In genomic region chr3:146684811-146685675, GRCm38 (mm10) we compare ENCODE assay signal across 8 mouse cellular contexts. TPM values are rescaled to one million over a fixed set of nuclear protein-coding genes. Genes with fewer than 3 reads are reported as not detected.
DNase-seq lines count a peak whose midpoint lies in the region; ATAC-seq and TF ChIP-seq lines count a peak whose summit lies in the region.

TSS of gene Samd13 (minus strand) at chr3:146685592.

- 6% methylated on average over 50 of the region's 50 CpGs for WGBS in forebrain, postnatal 0 days

- H3K9me3 ChIP-seq in forebrain, postnatal 0 days (ENCODE audit: low read length): no peaks in the 10 kb centered on the region

- H3K4me1 ChIP-seq in bone marrow macrophage, adult 2 months (ENCODE audit: control insufficient read depth, insufficient read depth, low read length): peaks cover 12% of the 10 kb centered on the region
- H3K4me1 ChIP-seq in forebrain, postnatal 0 days (ENCODE audit: insufficient read depth): peaks cover 18% of the 10 kb centered on the region

- peak within 1 kb of the TSS; percentile 52 for H3K4me3 ChIP-seq in bone marrow macrophage, adult 2 months (ENCODE audit: insufficient read depth, low read length)
- peak within 1 kb of the TSS; percentile 38 for H3K4me3 ChIP-seq in forebrain, postnatal 0 days (ENCODE audit: low read depth, low read length)

- no peak within 1 kb of the TSS for H3K27ac ChIP-seq in bone marrow macrophage, adult 2 months (ENCODE audit: insufficient read depth, low read depth, low read length)
- H3K27ac ChIP-seq in forebrain, postnatal 0 days (ENCODE audit: low read depth, low read length): no peak within 1 kb of the TSS

- no peak for TF ChIP-seq CTCF in bone marrow macrophage, adult 2 months (IDR thresholded peaks at IDR 0.05; ENCODE audit: low read depth, low read length)
- TF ChIP-seq CTCF in forebrain, postnatal 0 days (IDR thresholded peaks at IDR 0.05; ENCODE audit: low read depth): peak; percentile 17; the same call in 1 of the 2 replicates

- peak within 1 kb of the TSS; percentile 41 for H3K9ac ChIP-seq in forebrain, postnatal 0 days

- TF ChIP-seq POLR2A in bone marrow macrophage, adult 2 months (IDR thresholded peaks at IDR 0.05; ENCODE audit: borderline replicate concordance, low read depth, low read length): no peak

- peak; percentile 60 for DNase-seq in ES-CJ7 (ENCODE audit: low read depth, low spot score)
- peak; percentile 68 for DNase-seq in forebrain, postnatal 0 days
- peak; percentile 82 for DNase-seq in heart, postnatal 4 days
- peak; percentile 29 for DNase-seq in layer of hippocampus, adult 9-11 months
- peak; percentile 56 for DNase-seq in lung, postnatal 14 days
- DNase-seq in retina, embryonic 14.5 days (ENCODE audit: low spot score): peak; percentile 82
- peak; percentile 56 for DNase-seq in urinary bladder, postnatal 14 days (ENCODE audit: low spot score)

- H3K27me3 ChIP-seq in forebrain, postnatal 0 days (ENCODE audit: insufficient read depth, low read length): no peaks in the 10 kb centered on the region

- peak within 1 kb of the TSS; percentile 75 for H3K4me2 ChIP-seq in forebrain, postnatal 0 days (ENCODE audit: low read depth)

- ATAC-seq in forebrain, postnatal 0 days: peak; percentile 94

- no peaks in the 10 kb centered on the region for H3K36me3 ChIP-seq in forebrain, postnatal 0 days (ENCODE audit: insufficient read depth)

RNA-seq across cellular contexts. Expression of gene Samd13, which starts in this region (rescaled TPM):
- polyA plus RNA-seq in bone marrow macrophage, adult 2 months (2012; ENCODE audit: insufficient read depth, insufficient read length, missing spikeins): not detected in 2 replicates
- 0.33 TPM in 1 of 2 replicates, not detected in the other for total RNA-seq in forebrain, postnatal 0 days (2014; rRNA removed)
- polyA plus RNA-seq in forebrain, postnatal 0 days (2015; fragmentation: Nextera tagmentation; extraction: Ambion mirVana): 0.14 and 0.57 TPM in 2 replicates
- 1 to 10 TPM; 1.3 to 1.8 TPM for total RNA-seq in heart, postnatal 4 days (2021)

Comparison
In these comparisons a context has a peak if more than half of its experiments do, and no peak if none do; other contexts are left out.
1. Peak in DNase-seq, ATAC-seq, H3K4me3 ChIP-seq, H3K9ac ChIP-seq and H3K4me2 ChIP-seq in forebrain, postnatal 0 days; RNA of the gene not detected or under 1 TPM.
2. DNase-seq: peak in every context shown above with its lines; median percentile 82 in heart, postnatal 4 days; 82 in retina, embryonic 14.5 days; 68 in forebrain, postnatal 0 days; 60 in ES-CJ7; 56 in lung, postnatal 14 days; 56 in urinary bladder, postnatal 14 days; 29 in layer of hippocampus, adult 9-11 months.